Mouse (Mus musculus): Measurements from ENCODE around the gene Rbms2.
"Not testable (repeated sequence)": the region's sequence is repeated elsewhere in the genome, so short reads cannot be mapped to it uniquely, and the experiment has no call there.

The Rbms2 gene

GRCm38 (mm10) chr10:128091564-128092505, 88.3 kb downstream of the Rbms2 start, which contains the start of gene Baz2a:
Gene Baz2a, plus strand, starts transcription at chr10:128091577.
- DNase-seq (ENCODE audit: low spot score), result peak; percentile 64

- DNase-seq (ENCODE audit: low spot score), result peak; percentile 92
Measured at GRCm38 (mm10) chr10:128090651-128091563, 89.2 kb downstream of the Rbms2 start.

- DNase-seq (ENCODE audit: low spot score), result no peak
Measured at GRCm38 (mm10) chr10:128089842-128090241, 90.3 kb downstream of the Rbms2 start.

- no peak for DNase-seq (ENCODE audit: low spot score)
Measured at GRCm38 (mm10) chr10:128088181-128088580, 91.9 kb downstream of the Rbms2 start.

GRCm38 (mm10) chr10:128087216-128087615, 92.9 kb downstream of the Rbms2 start:
- DNase-seq (ENCODE audit: low spot score), result not testable (repeated sequence)

GRCm38 (mm10) chr10:128086391-128086790, 93.7 kb downstream of the Rbms2 start:
- peak; percentile 50 for DNase-seq (ENCODE audit: low spot score)

- DNase-seq (ENCODE audit: low spot score), result no peak
Measured at GRCm38 (mm10) chr10:128084160-128084559, 95.9 kb downstream of the Rbms2 start.

- DNase-seq (ENCODE audit: low spot score), result peak; percentile 58
Measured at GRCm38 (mm10) chr10:128083688-128084087, 96.4 kb downstream of the Rbms2 start.

- peak; percentile 96 for DNase-seq (ENCODE audit: low spot score)
Measured at GRCm38 (mm10) chr10:128082880-128083421, 97.1 kb downstream of the Rbms2 start, which contains the start of gene Atp5b. Gene Atp5b, plus strand, starts transcription at chr10:128083273.

GRCm38 (mm10) chr10:128082477-128082808, 97.7 kb downstream of the Rbms2 start:
- no peak for DNase-seq (ENCODE audit: low spot score)

GRCm38 (mm10) chr10:128081807-128082476, 98.2 kb downstream of the Rbms2 start:
- no peak for DNase-seq (ENCODE audit: low spot score)

All from testis, postnatal 10 days (tissue).